Mouse (Mus musculus): ENCODE data around the gene Pabpn1l. TPM values are rescaled to one million over a fixed set of nuclear protein-coding genes. Genes with fewer than 3 reads are reported as not detected.
"Not testable (repeated sequence)": the region's sequence is repeated elsewhere in the genome, so short reads cannot be mapped to it uniquely, and the experiment has no call there.

Gene Pabpn1l
- polyA plus RNA-seq, 1 experiment from 2014 or later = not detected

- Histone ChIP-seq H3K27ac (replicated peaks in 1 of 2; ENCODE audit: control insufficient read depth in 1 of 2, insufficient read depth in 1 of 2, low read depth in 2 of 2, low read length in 2 of 2) (peak overlapping the region; percentile 20 to 53; a peak in 2 of 4 replicates), H3K9me3 (ENCODE audit: control insufficient read depth, low read length) (no peaks in the 10 kb centered on the region), H3K4me1 (ENCODE audit: control insufficient read depth in 2 of 2, insufficient read depth in 2 of 2, low read length in 2 of 2) (peaks cover 26 to 37% of the 10 kb centered on the region in 2 experiments), H3K36me3 (ENCODE audit: control insufficient read depth, insufficient read depth, low read length) (peaks cover 52% of the 10 kb centered on the region), H3K4me2 (ENCODE audit: low read length) (peak overlapping the region; percentile 83; the same call in 1 of the 2 replicates), H3K9ac (ENCODE audit: low read length) (peak overlapping the region; percentile 8; the same call in 1 of the 2 replicates), H3K4me3 (ENCODE audit: control insufficient read depth in 1 of 2, insufficient read depth in 1 of 2, low read depth in 1 of 2, low read length in 2 of 2) (no peak overlapping the region), H3K27me3 (ENCODE audit: control insufficient read depth, insufficient read depth, low read length) (no peaks in the 10 kb centered on the region)
- WGBS = 38% methylated on average over 3 of the region's 3 CpGs
- no peak for ATAC-seq (ENCODE audit: insufficient number of reproducible peaks, insufficient read depth, low FRiP score, low read depth)
Measured at GRCm38 (mm10) chr8:122574264-122574663, 48.3 kb downstream of the Pabpn1l start.

DNA sequence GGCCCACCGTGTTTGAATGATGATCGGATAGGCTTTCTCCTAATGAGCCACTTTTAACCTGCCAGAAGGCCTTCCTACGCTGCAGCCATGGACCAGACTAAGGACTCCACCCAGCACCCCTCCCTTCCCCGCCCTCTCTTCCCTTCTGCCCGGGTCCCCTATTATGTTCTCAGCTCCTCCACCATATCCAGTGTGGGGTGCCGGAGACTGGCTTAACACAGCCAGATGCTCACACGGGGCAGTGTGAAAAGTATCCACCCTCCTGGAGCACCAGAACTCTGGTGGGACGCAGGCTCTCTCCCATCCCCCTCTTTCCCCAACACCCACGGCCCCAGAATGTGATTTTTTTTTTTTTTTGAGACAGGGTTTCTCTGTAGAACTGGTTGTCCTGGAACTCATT, 49.0 kb downstream of the Pabpn1l start:
- no peaks in the 10 kb centered on the region for H3K27me3 ChIP-seq (ENCODE audit: control insufficient read depth, insufficient read depth, low read length)
- H3K4me2 ChIP-seq (ENCODE audit: low read length) = no peak overlapping the region
- ATAC-seq (ENCODE audit: insufficient number of reproducible peaks, insufficient read depth, low FRiP score, low read depth) = no peak
- H3K27ac ChIP-seq (replicated peaks in 1 of 2; ENCODE audit: control insufficient read depth in 1 of 2, insufficient read depth in 1 of 2, low read depth in 2 of 2, low read length in 2 of 2) = no peak overlapping the region
- peaks cover 52% of the 10 kb centered on the region for H3K36me3 ChIP-seq (ENCODE audit: control insufficient read depth, insufficient read depth, low read length)
- WGBS = 69% methylated on average over 9 of the region's 9 CpGs
- no peak overlapping the region for H3K4me3 ChIP-seq (ENCODE audit: control insufficient read depth in 1 of 2, insufficient read depth in 1 of 2, low read depth in 1 of 2, low read length in 2 of 2)
- no peak overlapping the region for H3K9ac ChIP-seq (ENCODE audit: low read length)
- no peaks in the 10 kb centered on the region for H3K9me3 ChIP-seq (ENCODE audit: control insufficient read depth, low read length)
- H3K4me1 ChIP-seq (ENCODE audit: control insufficient read depth in 2 of 2, insufficient read depth in 2 of 2, low read length in 2 of 2) = peaks cover 31 to 42% of the 10 kb centered on the region in 2 experiments

- H3K27me3 ChIP-seq (ENCODE audit: control insufficient read depth, insufficient read depth, low read length); H3K9ac ChIP-seq (ENCODE audit: low read length); H3K4me2 ChIP-seq (ENCODE audit: low read length); H3K4me3 ChIP-seq (ENCODE audit: control insufficient read depth in 1 of 2, insufficient read depth in 1 of 2, low read depth in 1 of 2, low read length in 2 of 2); H3K9me3 ChIP-seq (ENCODE audit: control insufficient read depth, low read length); ATAC-seq (ENCODE audit: insufficient number of reproducible peaks, insufficient read depth, low FRiP score, low read depth); H3K27ac ChIP-seq (replicated peaks in 1 of 2; ENCODE audit: control insufficient read depth in 1 of 2, insufficient read depth in 1 of 2, low read depth in 2 of 2, low read length in 2 of 2): not testable (repeated sequence)
- WGBS = 58% methylated on average over 4 of the region's 4 CpGs
- Histone ChIP-seq H3K4me1 (ENCODE audit: control insufficient read depth in 2 of 2, insufficient read depth in 2 of 2, low read length in 2 of 2) (peaks cover 31 to 45% of the 10 kb centered on the region in 2 experiments), H3K36me3 (ENCODE audit: control insufficient read depth, insufficient read depth, low read length) (peaks cover 52% of the 10 kb centered on the region)
Measured at GRCm38 (mm10) chr8:122573176-122573575, 49.4 kb downstream of the Pabpn1l start.

DNA sequence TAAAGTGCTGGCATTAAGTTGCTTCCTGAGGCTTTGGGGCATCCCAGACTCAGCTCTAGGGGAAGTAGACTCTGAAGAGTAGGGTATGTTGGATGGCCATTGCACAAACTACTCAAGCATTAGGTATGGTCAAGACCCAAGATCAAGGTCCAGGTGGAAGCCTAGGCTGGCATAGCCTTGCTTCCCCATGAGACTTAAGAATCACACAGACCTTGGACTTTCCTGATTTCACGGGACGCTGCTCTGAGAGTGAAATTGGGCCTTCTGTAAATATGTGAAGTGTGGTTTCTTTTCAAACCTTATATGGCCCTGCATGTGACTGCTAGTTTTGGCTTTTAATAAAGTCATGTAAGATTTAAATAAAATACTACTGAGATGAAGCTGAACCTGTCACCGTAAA, 49.8 kb downstream of the Pabpn1l start:
- no peaks in the 10 kb centered on the region for H3K9me3 ChIP-seq (ENCODE audit: control insufficient read depth, low read length)
- no peaks in the 10 kb centered on the region for H3K27me3 ChIP-seq (ENCODE audit: control insufficient read depth, insufficient read depth, low read length)
- H3K27ac ChIP-seq (replicated peaks in 1 of 2; ENCODE audit: control insufficient read depth in 1 of 2, insufficient read depth in 1 of 2, low read depth in 2 of 2, low read length in 2 of 2) = no peak overlapping the region
- WGBS = 90% methylated on average over 3 of the region's 3 CpGs
- no peak overlapping the region for H3K4me2 ChIP-seq (ENCODE audit: low read length)
- ATAC-seq (ENCODE audit: insufficient number of reproducible peaks, insufficient read depth, low FRiP score, low read depth) = no peak
- peaks cover 31 to 45% of the 10 kb centered on the region in 2 experiments for H3K4me1 ChIP-seq (ENCODE audit: control insufficient read depth in 2 of 2, insufficient read depth in 2 of 2, low read length in 2 of 2)
- no peak overlapping the region for H3K4me3 ChIP-seq (ENCODE audit: control insufficient read depth in 1 of 2, insufficient read depth in 1 of 2, low read depth in 1 of 2, low read length in 2 of 2)
- H3K36me3 ChIP-seq (ENCODE audit: control insufficient read depth, insufficient read depth, low read length) = peaks cover 52% of the 10 kb centered on the region
- no peak overlapping the region for H3K9ac ChIP-seq (ENCODE audit: low read length)

GRCm38 (mm10) chr8:122571750-122572267, 50.7 kb downstream of the Pabpn1l start:
- Histone ChIP-seq H3K9ac (ENCODE audit: low read length) (no peak overlapping the region), H3K4me1 (ENCODE audit: control insufficient read depth in 2 of 2, insufficient read depth in 2 of 2, low read length in 2 of 2) (peaks cover 31 to 43% of the 10 kb centered on the region in 2 experiments), H3K27ac (replicated peaks in 1 of 2; ENCODE audit: control insufficient read depth in 1 of 2, insufficient read depth in 1 of 2, low read depth in 2 of 2, low read length in 2 of 2) (no peak overlapping the region), H3K4me3 (ENCODE audit: control insufficient read depth in 1 of 2, insufficient read depth in 1 of 2, low read depth in 1 of 2, low read length in 2 of 2) (no peak overlapping the region), H3K4me2 (ENCODE audit: low read length) (no peak overlapping the region), H3K27me3 (ENCODE audit: control insufficient read depth, insufficient read depth, low read length) (no peaks in the 10 kb centered on the region), H3K36me3 (ENCODE audit: control insufficient read depth, insufficient read depth, low read length) (peaks cover 52% of the 10 kb centered on the region), H3K9me3 (ENCODE audit: control insufficient read depth, low read length) (no peaks in the 10 kb centered on the region)
- 92% methylated on average over 17 of the region's 17 CpGs for WGBS
- ATAC-seq (ENCODE audit: insufficient number of reproducible peaks, insufficient read depth, low FRiP score, low read depth) = no peak

DNA sequence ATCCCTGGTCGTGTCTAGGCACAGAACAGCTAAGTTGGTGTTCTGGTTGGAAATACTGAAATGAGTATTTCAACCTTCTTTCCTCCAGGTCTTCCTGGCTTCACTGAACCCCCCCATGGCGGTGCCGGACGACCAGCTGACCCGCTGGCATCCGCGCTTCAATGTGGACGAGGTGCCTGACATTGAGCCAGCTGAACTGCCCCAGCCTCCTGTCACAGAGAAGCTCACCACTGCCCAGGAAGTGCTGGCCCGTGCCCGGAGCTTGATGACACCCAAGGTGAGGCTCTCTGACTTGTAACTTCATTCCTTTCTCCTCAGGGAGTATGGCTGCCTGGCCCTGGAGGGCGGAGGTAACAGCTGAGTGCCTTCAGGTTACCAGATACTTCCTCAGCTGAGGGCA, 51.4 kb downstream of the Pabpn1l start:
- Histone ChIP-seq H3K27me3 (ENCODE audit: control insufficient read depth, insufficient read depth, low read length) (no peaks in the 10 kb centered on the region), H3K9me3 (ENCODE audit: control insufficient read depth, low read length) (no peaks in the 10 kb centered on the region), H3K4me3 (ENCODE audit: control insufficient read depth in 1 of 2, insufficient read depth in 1 of 2, low read depth in 1 of 2, low read length in 2 of 2) (no peak overlapping the region), H3K4me2 (ENCODE audit: low read length) (no peak overlapping the region), H3K9ac (ENCODE audit: low read length) (no peak overlapping the region), H3K27ac (replicated peaks in 1 of 2; ENCODE audit: control insufficient read depth in 1 of 2, insufficient read depth in 1 of 2, low read depth in 2 of 2, low read length in 2 of 2) (no peak overlapping the region), H3K36me3 (ENCODE audit: control insufficient read depth, insufficient read depth, low read length) (peaks cover 52% of the 10 kb centered on the region), H3K4me1 (ENCODE audit: control insufficient read depth in 2 of 2, insufficient read depth in 2 of 2, low read length in 2 of 2) (peaks cover 32 to 46% of the 10 kb centered on the region in 2 experiments)
- 93% methylated on average over 11 of the region's 11 CpGs for WGBS
- ATAC-seq (ENCODE audit: insufficient number of reproducible peaks, insufficient read depth, low FRiP score, low read depth) = no peak

GRCm38 (mm10) chr8:122569996-122570395, 52.5 kb downstream of the Pabpn1l start:
- H3K36me3 ChIP-seq (ENCODE audit: control insufficient read depth, insufficient read depth, low read length) = peaks cover 52% of the 10 kb centered on the region
- H3K27ac ChIP-seq (replicated peaks in 1 of 2; ENCODE audit: control insufficient read depth in 1 of 2, insufficient read depth in 1 of 2, low read depth in 2 of 2, low read length in 2 of 2) = no peak overlapping the region
- peaks cover 21 to 34% of the 10 kb centered on the region in 2 experiments for H3K4me1 ChIP-seq (ENCODE audit: control insufficient read depth in 2 of 2, insufficient read depth in 2 of 2, low read length in 2 of 2)
- H3K4me3 ChIP-seq (ENCODE audit: control insufficient read depth in 1 of 2, insufficient read depth in 1 of 2, low read depth in 1 of 2, low read length in 2 of 2) = no peak overlapping the region
- H3K4me2 ChIP-seq (ENCODE audit: low read length) = no peak overlapping the region
- 94% methylated on average over 16 of the region's 16 CpGs for WGBS
- ATAC-seq (ENCODE audit: insufficient number of reproducible peaks, insufficient read depth, low FRiP score, low read depth) = no peak
- no peaks in the 10 kb centered on the region for H3K9me3 ChIP-seq (ENCODE audit: control insufficient read depth, low read length)
- H3K27me3 ChIP-seq (ENCODE audit: control insufficient read depth, insufficient read depth, low read length) = no peaks in the 10 kb centered on the region
- no peak overlapping the region for H3K9ac ChIP-seq (ENCODE audit: low read length)
